Mouse (Mus musculus) lung, postnatal 0 days (tissue): Measurements from ENCODE around the gene Gpi1. TPM values are rescaled to one million over a fixed set of nuclear protein-coding genes. Genes with fewer than 3 reads are reported as not detected.

Experiments used
- ATAC-seq: fragments of 200-750 bp; cut with Nextera tagmentation; 2 replicates; pipeline ENCODE4 v1.8.0; 2017; ENCODE audit warnings: moderate library complexity
- DNase-seq: peaks from one replicate; pipeline ENCODE4 v3.0.0-alpha.2; 2016; ENCODE audit warnings: low spot score
- H3K27ac ChIP-seq: fragments of 300-500 bp; sonication (generic); 2 replicates; pipeline ENCODE4 v1.5.1; 2014; ENCODE audit warnings: antibody characterized with exemption, mild to moderate bottlenecking, low read length, mixed read lengths
- H3K27me3 ChIP-seq: fragments of 300-500 bp; sonication (generic); replicated peaks from 2 replicates; pipeline ENCODE4 v1.6.1; 2014; ENCODE audit warnings: low read length, mixed read lengths; ENCODE audit not compliant: insufficient read depth
- H3K36me3 ChIP-seq: fragments of 300-500 bp; sonication (generic); 2 replicates; pipeline ENCODE4 v1.6.1; 2014; ENCODE audit warnings: low read length, mixed read lengths; ENCODE audit not compliant: insufficient read depth
- H3K4me1 ChIP-seq: fragments of 300-500 bp; sonication (generic); 2 replicates; pipeline ENCODE4 v1.6.1; 2014; ENCODE audit warnings: antibody characterized with exemption, low read depth, low read length, mixed read lengths; ENCODE audit not compliant: insufficient read depth
- H3K4me2 ChIP-seq: fragments of 300-500 bp; sonication (generic); replicated peaks from 2 replicates; pipeline ENCODE4 v1.6.1; 2014; ENCODE audit warnings: low read depth, mild to moderate bottlenecking, low read length, moderate library complexity, mixed read lengths
- H3K4me3 ChIP-seq: fragments of 300-500 bp; sonication (generic); 2 replicates; pipeline ENCODE4 v1.5.1; 2014; ENCODE audit warnings: low read depth, low read length
- H3K9ac ChIP-seq: fragments of 300-500 bp; sonication (generic); replicated peaks from 2 replicates; pipeline ENCODE4 v1.6.1; 2014; ENCODE audit warnings: low read depth, mild to moderate bottlenecking
- H3K9me3 ChIP-seq: fragments of 300-500 bp; sonication (generic); 2 replicates; pipeline ENCODE4 v1.6.1; 2016; ENCODE audit warnings: low read length, mixed read lengths
- CTCF ChIP-seq: IDR thresholded peaks from 2 replicates; pipeline ENCODE4 v1.5.1; 2016; ENCODE audit warnings: antibody characterized with exemption, mild to moderate bottlenecking
- EP300 ChIP-seq: IDR thresholded peaks from 2 replicates; pipeline ENCODE4 v1.6.1; 2016; ENCODE audit warnings: antibody characterized with exemption, mild to moderate bottlenecking, control low read depth
- WGBS: fragments of 180-500 bp; shearing (Covaris S2); extraction: QIAGEN DNeasy Blood & Tissue Kit; methylation state at CpG from one replicate; pipeline ENCODE4 v1.1.7; 2014; 5-methylcytosine and 5-hydroxymethylcytosine counted together
- polyA plus RNA-seq: library from polyadenylated mRNA; unstranded; fragments of >200 nt; fragmentation: Nextera tagmentation; extraction: Ambion mirVana; gene quantifications from 2 replicates; pipeline ENCODE4 v1.2.1, GENCODE M21; 2015

Gene Gpi1
- polyA plus RNA-seq, 1 experiment from 2014 or later, result 123 TPM

DNA sequence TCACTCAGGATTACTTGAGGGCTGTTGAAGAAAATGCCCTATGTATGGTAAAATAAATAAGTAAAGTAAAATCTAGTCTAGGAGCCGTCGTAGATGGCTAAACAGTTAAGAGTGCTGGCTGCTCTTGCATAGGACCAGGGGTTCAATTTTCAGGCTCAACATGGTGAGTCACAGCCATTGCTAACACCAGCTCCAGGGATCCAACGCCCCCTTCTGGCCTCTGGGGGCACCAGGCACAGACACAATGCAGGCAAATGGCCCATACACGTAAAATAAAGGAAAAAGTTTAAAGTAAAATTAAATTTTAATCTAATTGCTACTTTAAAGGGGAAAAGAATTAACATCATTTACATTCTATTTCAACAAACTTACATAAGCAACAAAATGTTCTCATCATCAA is 63.3 kb downstream of the Gpi1 start:
- H3K36me3 ChIP-seq, result peaks cover 19% of the 10 kb centered on the region
- 36% methylated on average over 4 of the region's 4 CpGs for WGBS
- no peak overlapping the region for H3K27ac ChIP-seq
- DNase-seq (peak; percentile 69), ATAC-seq (no peak)
- H3K9ac ChIP-seq, result no peak overlapping the region
- no peaks in the 10 kb centered on the region for H3K9me3 ChIP-seq
- H3K4me1 ChIP-seq, result 0 out of 2 replicates have a peak, but pooled peaks cover 5% of the 10 kb centered on the region
- TF ChIP-seq CTCF, result peak; percentile 67
- no peak for TF ChIP-seq EP300
- H3K4me2 ChIP-seq, result no peak overlapping the region
- H3K4me3 ChIP-seq, result no peak overlapping the region
- H3K27me3 ChIP-seq, result no peaks in the 10 kb centered on the region

DNA sequence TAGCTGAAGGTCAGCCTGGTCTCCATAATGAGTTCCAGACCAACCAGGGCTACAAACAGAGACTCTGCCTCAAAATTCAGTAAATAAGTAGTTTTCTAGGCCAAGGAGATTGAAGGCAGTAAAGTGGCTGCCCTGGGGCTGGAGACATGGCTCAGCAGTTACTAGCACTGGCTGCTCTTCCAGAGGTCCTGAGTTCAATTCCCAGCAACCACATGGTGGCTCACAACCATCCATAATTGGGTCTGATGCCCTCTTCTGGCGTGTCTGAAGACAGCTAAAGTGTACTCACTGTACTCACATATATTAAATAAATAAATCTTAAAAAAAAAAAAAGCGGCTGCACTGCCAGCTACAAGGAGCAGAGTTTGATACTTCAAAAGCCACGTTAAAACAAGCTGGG is 64.1 kb downstream of the Gpi1 start:
- Histone ChIP-seq H3K27me3 (no peaks in the 10 kb centered on the region), H3K9me3 (no peaks in the 10 kb centered on the region), H3K4me2 (no peak overlapping the region), H3K36me3 (peaks cover 27% of the 10 kb centered on the region), H3K9ac (no peak overlapping the region), H3K27ac (no peak overlapping the region), H3K4me1 (0 out of 2 replicates have a peak, but pooled peaks cover 5% of the 10 kb centered on the region), H3K4me3 (no peak overlapping the region)
- TF ChIP-seq EP300, result no peak
- no peak for TF ChIP-seq CTCF
- ATAC-seq (no peak), DNase-seq (no peak)
- 54% methylated on average over 3 of the region's 3 CpGs for WGBS

GRCm38 (mm10) chr7:34164671-34165070 is 65.5 kb downstream of the Gpi1 start:
- Histone ChIP-seq H3K4me2 (no peak overlapping the region), H3K9me3 (no peaks in the 10 kb centered on the region), H3K27me3 (no peaks in the 10 kb centered on the region), H3K36me3 (peaks cover 35% of the 10 kb centered on the region), H3K9ac (no peak overlapping the region), H3K4me1 (0 out of 2 replicates have a peak, but pooled peaks cover 5% of the 10 kb centered on the region), H3K4me3 (no peak overlapping the region), H3K27ac (no peak overlapping the region)
- WGBS, result 87% methylated on average over 7 of the region's 7 CpGs
- ATAC-seq (no peak), DNase-seq (no peak)
- TF ChIP-seq CTCF (no peak), EP300 (no peak)

- no peak overlapping the region for H3K4me2 ChIP-seq
- DNase-seq, result no peak
- no peak overlapping the region for H3K4me3 ChIP-seq
- H3K4me1 ChIP-seq, result no peaks in the 10 kb centered on the region
- ATAC-seq, result no peak
- no peak overlapping the region for H3K27ac ChIP-seq
- H3K36me3 ChIP-seq, result peaks cover 64% of the 10 kb centered on the region
- no peaks in the 10 kb centered on the region for H3K27me3 ChIP-seq
- WGBS, result 90% methylated on average over 3 of the region's 3 CpGs
- TF ChIP-seq EP300 (no peak), CTCF (peak; percentile 20; the same call in 1 of the 2 replicates)
- H3K9me3 ChIP-seq, result no peaks in the 10 kb centered on the region
- H3K9ac ChIP-seq, result no peak overlapping the region
Observed at GRCm38 (mm10) chr7:34159167-34159566, 71.0 kb downstream of the Gpi1 start.

DNA sequence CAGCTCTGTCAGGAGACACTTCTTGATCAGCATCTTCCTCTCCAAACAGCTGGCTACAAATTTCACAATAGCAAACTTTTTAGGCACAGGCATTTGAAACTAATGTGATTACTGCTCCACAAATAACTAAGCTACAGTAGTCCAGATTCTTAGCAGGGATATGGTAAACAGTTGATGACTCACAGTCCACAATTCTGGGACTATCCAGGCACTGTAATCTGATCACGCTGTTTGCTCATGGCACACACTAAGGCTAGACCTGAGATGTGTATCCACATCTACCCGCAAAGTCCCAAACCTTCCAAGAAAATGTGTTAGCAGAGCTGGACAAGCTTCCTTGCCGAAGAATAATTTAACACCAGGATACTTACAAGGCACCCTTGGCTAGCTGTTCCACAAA is 72.1 kb downstream of the Gpi1 start:
- H3K36me3 ChIP-seq, result peaks cover 57% of the 10 kb centered on the region
- no peaks in the 10 kb centered on the region for H3K9me3 ChIP-seq
- ATAC-seq (0 out of 2 replicates have a peak, but pooled peaks have one; percentile 17), DNase-seq (no peak)
- no peaks in the 10 kb centered on the region for H3K4me1 ChIP-seq
- no peak overlapping the region for H3K27ac ChIP-seq
- no peaks in the 10 kb centered on the region for H3K27me3 ChIP-seq
- no peak overlapping the region for H3K9ac ChIP-seq
- 87% methylated on average over 3 of the region's 3 CpGs for WGBS
- no peak overlapping the region for H3K4me2 ChIP-seq
- TF ChIP-seq EP300 (no peak), CTCF (no peak)
- no peak overlapping the region for H3K4me3 ChIP-seq

Other genes starting within 250 kb of the Gpi1 start
- gene Scgb2b27, start 216.4 kb downstream of the Gpi1 start, polyA plus RNA-seq, result not detected in 2 replicates
- gene Scgb1b27, start 208.9 kb downstream of the Gpi1 start, polyA plus RNA-seq, result not detected in 2 replicates
- not detected in 2 replicates for gene Scgb1b30, start 134.9 kb downstream of the Gpi1 start, polyA plus RNA-seq
- 7.9 and 8.5 TPM in 2 replicates for gene Wtip, start 97.1 kb downstream of the Gpi1 start, polyA plus RNA-seq
- gene Uba2, start 60.7 kb downstream of the Gpi1 start, polyA plus RNA-seq, result 82.8 and 91.2 TPM in 2 replicates
- 34.0 and 37.9 TPM in 2 replicates for gene Pdcd2l, start 33.7 kb downstream of the Gpi1 start, polyA plus RNA-seq
- gene Gm6096, start 20.7 kb upstream of the Gpi1 start, polyA plus RNA-seq, result not detected in 2 replicates
- 54.6 and 57.3 TPM in 2 replicates for gene 4931406P16Rik, start 83.2 kb upstream of the Gpi1 start, polyA plus RNA-seq
- gene Lsm14a, start 163.0 kb upstream of the Gpi1 start, polyA plus RNA-seq, result 76.1 and 80.2 TPM in 2 replicates